Mouse (Mus musculus) liver, embryonic 11.5 days (tissue): Measurements from ENCODE around the gene Afg3l1. TPM values are rescaled to one million over a fixed set of nuclear protein-coding genes. Genes with fewer than 3 reads are reported as not detected.
"Not testable (repeated sequence)": the region's sequence is repeated elsewhere in the genome, so short reads cannot be mapped to it uniquely, and the experiment has no call there.

Experiments
- ATAC-seq: fragments of 200-750 bp; cut with Nextera tagmentation; replicated peaks from 2 replicates; pipeline ENCODE4 v1.8.0; 2017; ENCODE audit warnings: moderate number of reproducible peaks, mild to moderate bottlenecking, moderate TSS enrichment, moderate library complexity; ENCODE audit not compliant: low FRiP score
- DNase-seq: peaks from one replicate; pipeline ENCODE4 v3.0.0-alpha.2; 2017; ENCODE audit warnings: low spot score
- H3K27ac ChIP-seq: fragments of 300-500 bp; sonication (generic); 2 replicates; pipeline ENCODE4 v1.5.1; 2014; ENCODE audit warnings: mild to moderate bottlenecking, low read depth, low read length, control low read depth
- H3K27me3 ChIP-seq: fragments of 300-500 bp; sonication (generic); replicated peaks from 2 replicates; pipeline ENCODE4 v1.6.1; 2014; ENCODE audit warnings: low read length, mixed read lengths; ENCODE audit not compliant: control insufficient read depth, insufficient read depth
- H3K36me3 ChIP-seq: fragments of 300-500 bp; sonication (generic); 2 replicates; pipeline ENCODE4 v1.6.1; 2014; ENCODE audit warnings: mild to moderate bottlenecking, low read length, moderate library complexity, mixed read lengths; ENCODE audit not compliant: control insufficient read depth, insufficient read depth
- H3K4me1 ChIP-seq: fragments of 300-500 bp; sonication (generic); replicated peaks from 2 replicates; pipeline ENCODE4 v1.6.1; 2014; ENCODE audit warnings: low read length, mixed read lengths; ENCODE audit not compliant: control insufficient read depth, insufficient read depth
- H3K4me2 ChIP-seq: fragments of 300-500 bp; sonication (generic); 2 replicates; pipeline ENCODE4 v1.6.1; 2014; ENCODE audit warnings: mild to moderate bottlenecking, control low read depth, moderate library complexity
- H3K4me3 ChIP-seq: fragments of 300-500 bp; sonication (generic); 2 replicates; pipeline ENCODE4 v1.5.1; 2014; ENCODE audit warnings: low read depth, low read length, control low read depth
- H3K9ac ChIP-seq: fragments of 300-500 bp; sonication (generic); 2 replicates; pipeline ENCODE4 v1.6.1; 2014; ENCODE audit warnings: low read depth, low read length, control low read depth
- H3K9me3 ChIP-seq: fragments of 300-500 bp; sonication (generic); 2 replicates; pipeline ENCODE4 v1.6.1; 2016; ENCODE audit warnings: low read length, inconsistent platforms, mixed read lengths; ENCODE audit not compliant: control insufficient read depth
- WGBS: fragments of 180-500 bp; shearing (Covaris S2); extraction: QIAGEN DNeasy Blood & Tissue Kit; methylation state at CpG from one replicate; pipeline ENCODE4 v1.1.7; 2014; 5-methylcytosine and 5-hydroxymethylcytosine counted together
- polyA plus RNA-seq: library from polyadenylated mRNA; unstranded; fragments of >200 nt; fragmentation: Nextera tagmentation; extraction: Ambion mirVana; gene quantifications from 2 replicates; pipeline ENCODE4 v1.2.1, GENCODE M21; 2014

Gene Afg3l1
- polyA plus RNA-seq, 1 experiment from 2014 or later = 43.0 TPM

GRCm38 (mm10) chr8:123441788-123442187 lies 35.9 kb upstream of the Afg3l1 start:
- WGBS = 57% methylated on average over 2 of the region's 2 CpGs
- H3K36me3 ChIP-seq = no peaks in the 10 kb centered on the region
- no peak overlapping the region for H3K4me3 ChIP-seq
- ATAC-seq = no peak
- H3K27ac ChIP-seq = no peak overlapping the region
- H3K9me3 ChIP-seq = no peaks in the 10 kb centered on the region
- no peak overlapping the region for H3K9ac ChIP-seq
- H3K4me2 ChIP-seq = no peak overlapping the region
- peaks cover 7% of the 10 kb centered on the region for H3K4me1 ChIP-seq
- H3K27me3 ChIP-seq = no peaks in the 10 kb centered on the region
- DNase-seq = no peak

GRCm38 (mm10) chr8:123442351-123442750 lies 35.4 kb upstream of the Afg3l1 start:
- 80% methylated on average over 5 of the region's 5 CpGs for WGBS
- Histone ChIP-seq H3K4me2 (peak overlapping the region; percentile 81), H3K4me1 (peaks cover 9% of the 10 kb centered on the region), H3K27ac (no peak overlapping the region), H3K36me3 (no peaks in the 10 kb centered on the region), H3K9me3 (no peaks in the 10 kb centered on the region), H3K27me3 (no peaks in the 10 kb centered on the region), H3K9ac (peak overlapping the region; percentile 88; the same call in 1 of the 2 replicates), H3K4me3 (peak overlapping the region; percentile 72)
- ATAC-seq (no peak), DNase-seq (no peak)

GRCm38 (mm10) chr8:123442871-123443575 lies 34.7 kb upstream of the Afg3l1 start:
- Histone ChIP-seq H3K27ac (peak overlapping the region; percentile 43), H3K4me1 (peaks cover 9% of the 10 kb centered on the region), H3K4me2 (peak overlapping the region; percentile 81), H3K9ac (peak overlapping the region; percentile 88), H3K9me3 (no peaks in the 10 kb centered on the region), H3K4me3 (peak overlapping the region; percentile 72), H3K27me3 (no peaks in the 10 kb centered on the region), H3K36me3 (no peaks in the 10 kb centered on the region)
- DNase-seq = peak; percentile 96
- WGBS = 1% methylated on average over 41 of the region's 41 CpGs
- ATAC-seq = peak; percentile 96

GRCm38 (mm10) chr8:123443576-123443921 lies 34.2 kb upstream of the Afg3l1 start:
- WGBS = 24% methylated on average over 4 of the region's 4 CpGs
- H3K27ac ChIP-seq = 0 out of 2 replicates have a peak overlapping the region, but pooled peaks have one; percentile 43
- DNase-seq (no peak), ATAC-seq (no peak)
- peaks cover 9% of the 10 kb centered on the region for H3K4me1 ChIP-seq
- H3K27me3 ChIP-seq = no peaks in the 10 kb centered on the region
- H3K4me2 ChIP-seq = peak overlapping the region; percentile 81
- peak overlapping the region; percentile 88 for H3K9ac ChIP-seq
- H3K4me3 ChIP-seq = peak overlapping the region; percentile 72
- no peaks in the 10 kb centered on the region for H3K9me3 ChIP-seq
- H3K36me3 ChIP-seq = no peaks in the 10 kb centered on the region

GRCm38 (mm10) chr8:123444131-123444530 lies 33.6 kb upstream of the Afg3l1 start:
- H3K9me3 ChIP-seq = no peaks in the 10 kb centered on the region
- no peak for DNase-seq
- no peak overlapping the region for H3K27ac ChIP-seq
- no peaks in the 10 kb centered on the region for H3K36me3 ChIP-seq
- H3K27me3 ChIP-seq = no peaks in the 10 kb centered on the region
- peak overlapping the region; percentile 72; the same call in 1 of the 2 replicates for H3K4me3 ChIP-seq
- no peak overlapping the region for H3K9ac ChIP-seq
- peak overlapping the region; percentile 81 for H3K4me2 ChIP-seq
- 60% methylated on average over 6 of the region's 6 CpGs for WGBS
- H3K4me1 ChIP-seq = peaks cover 9% of the 10 kb centered on the region
- ATAC-seq = no peak

GRCm38 (mm10) chr8:123445981-123446380 lies 31.7 kb upstream of the Afg3l1 start:
- Histone ChIP-seq H3K36me3 (peaks cover 3% of the 10 kb centered on the region; the same call in 1 of the 2 replicates), H3K27me3 (no peaks in the 10 kb centered on the region), H3K4me3 (no peak overlapping the region), H3K4me2 (no peak overlapping the region), H3K9me3 (no peaks in the 10 kb centered on the region), H3K9ac (no peak overlapping the region), H3K27ac (no peak overlapping the region), H3K4me1 (peaks cover 16% of the 10 kb centered on the region)
- DNase-seq = no peak
- WGBS = 84% methylated on average over 10 of the region's 10 CpGs
- no peak for ATAC-seq

GRCm38 (mm10) chr8:123446799-123447198 lies 30.9 kb upstream of the Afg3l1 start:
- Histone ChIP-seq H3K4me1 (peaks cover 21% of the 10 kb centered on the region), H3K9me3 (no peaks in the 10 kb centered on the region), H3K27me3 (no peaks in the 10 kb centered on the region), H3K4me3 (no peak overlapping the region), H3K36me3 (peaks cover 7% of the 10 kb centered on the region; the same call in 1 of the 2 replicates), H3K27ac (no peak overlapping the region), H3K9ac (no peak overlapping the region), H3K4me2 (no peak overlapping the region)
- ATAC-seq (no peak), DNase-seq (no peak)
- 83% methylated on average over 6 of the region's 6 CpGs for WGBS

GRCm38 (mm10) chr8:123450783-123451182 lies 26.9 kb upstream of the Afg3l1 start:
- 0 out of 2 replicates have a peak overlapping the region, but pooled peaks have one; percentile 32 for H3K27ac ChIP-seq
- H3K9ac ChIP-seq = no peak overlapping the region
- H3K9me3 ChIP-seq = no peaks in the 10 kb centered on the region
- H3K4me3 ChIP-seq = no peak overlapping the region
- H3K27me3 ChIP-seq = no peaks in the 10 kb centered on the region
- WGBS = 64% methylated on average over 5 of the region's 5 CpGs
- H3K4me2 ChIP-seq = no peak overlapping the region
- ATAC-seq = no peak
- H3K4me1 ChIP-seq = peaks cover 18% of the 10 kb centered on the region
- peaks cover 25% of the 10 kb centered on the region for H3K36me3 ChIP-seq
- no peak for DNase-seq

GRCm38 (mm10) chr8:123451747-123452146 lies 26.0 kb upstream of the Afg3l1 start:
- H3K9ac ChIP-seq, H3K27me3 ChIP-seq, H3K4me2 ChIP-seq, ATAC-seq, H3K9me3 ChIP-seq, H3K4me3 ChIP-seq, DNase-seq, H3K27ac ChIP-seq: not testable (repeated sequence)
- peaks cover 25% of the 10 kb centered on the region for H3K36me3 ChIP-seq
- H3K4me1 ChIP-seq = peaks cover 18% of the 10 kb centered on the region
- whole genome bisulfite sequencing = 91% methylated on average over 12 of the region's 12 CpGs
